Mouse (Mus musculus): Measurements from ENCODE around the gene Rpl27a. TPM values are rescaled to one million over a fixed set of nuclear protein-coding genes. Genes with fewer than 3 reads are reported as not detected.

Rpl27a gene
- polyA plus RNA-seq, 1 experiment from 2014 or later: 134 TPM

Small RNA genes lying within 50 kb of the gene (microRNA-seq; reads per million reads assigned to microRNA genes)
- not detected for gene Gm47284 (ENCODE audit: borderline number of aligned reads)

Other genes starting within 250 kb of the Rpl27a start
- gene Stk33, start 80.1 kb upstream of the Rpl27a start, polyA plus RNA-seq (2014; fragmentation: Nextera tagmentation; extraction: Ambion mirVana): 3.5 and 3.8 TPM in 2 replicates
- gene Trim66, start 11.0 kb upstream of the Rpl27a start, polyA plus RNA-seq (2014; fragmentation: Nextera tagmentation; extraction: Ambion mirVana): 0.43 and 0.64 TPM in 2 replicates
- gene St5, start 184.5 kb downstream of the Rpl27a start, polyA plus RNA-seq (2014; fragmentation: Nextera tagmentation; extraction: Ambion mirVana): 37.7 and 50.1 TPM in 2 replicates
- gene Akip1, start 184.5 kb downstream of the Rpl27a start, polyA plus RNA-seq (2014; fragmentation: Nextera tagmentation; extraction: Ambion mirVana): 24.1 and 25.1 TPM in 2 replicates
- gene BC051019, start 204.7 kb downstream of the Rpl27a start, polyA plus RNA-seq (2014; fragmentation: Nextera tagmentation; extraction: Ambion mirVana): not detected in 2 replicates
- gene Ascl3, start 212.6 kb downstream of the Rpl27a start, polyA plus RNA-seq (2014; fragmentation: Nextera tagmentation; extraction: Ambion mirVana): not detected in 2 replicates
- 36.6 and 38.4 TPM in 2 replicates for gene Tmem9b, start 233.7 kb downstream of the Rpl27a start, polyA plus RNA-seq (2014; fragmentation: Nextera tagmentation; extraction: Ambion mirVana)

Data from embryonic facial prominence, embryonic 11.5 days (tissue).